Mouse (Mus musculus) limb, embryonic 14.5 days (tissue): Measurements from ENCODE around the gene Thap8. TPM values are rescaled to one million over a fixed set of nuclear protein-coding genes. Genes with fewer than 3 reads are reported as not detected.

Experiments
- ATAC-seq: fragments of 200-750 bp; cut with Nextera tagmentation; 2 replicates; pipeline ENCODE4 v1.8.0; 2017; ENCODE audit warnings: low read depth, moderate number of reproducible peaks, moderate TSS enrichment; ENCODE audit not compliant: low FRiP score
- DNase-seq: peaks from one replicate; pipeline ENCODE4 v3.0.0-alpha.2; 2015; ENCODE audit warnings: low spot score
- H3K27ac ChIP-seq: fragments of 300-500 bp; sonication (generic); replicated peaks from 2 replicates; pipeline ENCODE4 v1.5.1; 2014; ENCODE audit warnings: low read depth, mild to moderate bottlenecking, low read length, moderate library complexity, mixed read lengths
- H3K27me3 ChIP-seq: fragments of 300-500 bp; sonication (generic); 2 replicates; pipeline ENCODE4 v1.6.1; 2014; ENCODE audit warnings: low read length, mixed read lengths; ENCODE audit not compliant: control insufficient read depth, insufficient read depth
- H3K36me3 ChIP-seq: fragments of 300-500 bp; sonication (generic); 2 replicates; pipeline ENCODE4 v1.6.1; 2014; ENCODE audit warnings: mild to moderate bottlenecking, low read length, moderate library complexity, mixed read lengths; ENCODE audit not compliant: control insufficient read depth, insufficient read depth
- H3K4me1 ChIP-seq: fragments of 300-500 bp; sonication (generic); 2 replicates; pipeline ENCODE4 v1.6.1; 2014; ENCODE audit warnings: antibody characterized with exemption, low read length, mixed read lengths; ENCODE audit not compliant: control insufficient read depth, insufficient read depth
- H3K4me2 ChIP-seq: fragments of 300-500 bp; sonication (generic); replicated peaks from 2 replicates; pipeline ENCODE4 v1.6.1; 2014; ENCODE audit warnings: low read depth, mild to moderate bottlenecking, low read length, moderate library complexity; ENCODE audit not compliant: severe bottlenecking
- H3K4me3 ChIP-seq: fragments of 300-500 bp; sonication (generic); replicated peaks from 2 replicates; pipeline ENCODE4 v1.5.1; 2014; ENCODE audit warnings: low read length
- H3K9ac ChIP-seq: fragments of 300-500 bp; sonication (generic); 2 replicates; pipeline ENCODE4 v1.6.1; 2014; ENCODE audit warnings: mild to moderate bottlenecking, low read depth, low read length, moderate library complexity; ENCODE audit not compliant: severe bottlenecking
- H3K9me3 ChIP-seq: fragments of 300-500 bp; sonication (generic); 2 replicates; pipeline ENCODE4 v1.6.1; 2016; ENCODE audit warnings: low read length; ENCODE audit not compliant: control insufficient read depth
- POLR2A ChIP-seq: fragments of 200-500 bp; IDR thresholded peaks from 2 replicates; pipeline ENCODE4 v1.8.0; 2012; ENCODE audit warnings: inconsistent platforms, mild to moderate bottlenecking, moderate library complexity, borderline replicate concordance; ENCODE audit not compliant: insufficient read depth, insufficient read length; ENCODE audit errors: extremely low read depth
- WGBS: fragments of 180-500 bp; shearing (Covaris S2); extraction: QIAGEN DNeasy Blood & Tissue Kit; methylation state at CpG from one replicate; pipeline ENCODE4 v1.1.7; 2014; 5-methylcytosine and 5-hydroxymethylcytosine counted together
- polyA plus RNA-seq, 2 experiments: library from polyadenylated mRNA; depleted of rRNA in 1 of 2; stranded (reverse) in 1 of 2; unstranded in 1 of 2; fragments of >200 nt; fragmentation: Nextera tagmentation in 1 of 2; extraction: Ambion mirVana in 1 of 2; gene quantifications; 2 replicates each; pipeline versions ENCODE4 v1.2.1 to v1.2.3; 2012 to 2014

Gene Thap8
- polyA plus RNA-seq, 2 experiments = 0.10 TPM; not detected in 1

DNA sequence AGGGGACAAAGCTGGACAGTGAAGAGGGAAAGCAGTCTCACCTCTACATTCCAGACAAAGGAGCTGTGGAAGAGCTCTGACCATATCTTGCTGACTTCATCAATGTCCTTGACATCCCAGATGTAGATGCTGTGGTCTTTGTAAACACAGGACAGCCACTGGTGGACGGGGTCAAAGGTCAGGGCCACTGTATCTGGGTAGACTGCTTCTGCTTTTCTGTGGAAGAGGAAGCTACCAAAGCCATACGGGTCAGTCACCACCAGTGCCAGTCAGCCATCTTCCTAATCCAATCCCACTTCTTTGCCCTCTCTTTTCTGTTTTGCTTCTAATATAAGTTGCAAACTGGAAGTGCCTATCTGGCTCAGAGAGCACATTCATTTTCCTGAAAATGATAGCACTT, 14.9 kb upstream of the Thap8 start:
- Histone ChIP-seq H3K9me3 (no peaks in the 10 kb centered on the region), H3K4me2 (no peak overlapping the region), H3K27me3 (no peaks in the 10 kb centered on the region), H3K4me1 (no peaks in the 10 kb centered on the region), H3K36me3 (peaks cover 9% of the 10 kb centered on the region; the same call in 1 of the 2 replicates), H3K27ac (no peak overlapping the region), H3K4me3 (no peak overlapping the region), H3K9ac (no peak overlapping the region)
- ATAC-seq (no peak), DNase-seq (no peak)
- TF ChIP-seq POLR2A = no peak
- WGBS = 79% methylated on average over 2 of the region's 2 CpGs

DNA sequence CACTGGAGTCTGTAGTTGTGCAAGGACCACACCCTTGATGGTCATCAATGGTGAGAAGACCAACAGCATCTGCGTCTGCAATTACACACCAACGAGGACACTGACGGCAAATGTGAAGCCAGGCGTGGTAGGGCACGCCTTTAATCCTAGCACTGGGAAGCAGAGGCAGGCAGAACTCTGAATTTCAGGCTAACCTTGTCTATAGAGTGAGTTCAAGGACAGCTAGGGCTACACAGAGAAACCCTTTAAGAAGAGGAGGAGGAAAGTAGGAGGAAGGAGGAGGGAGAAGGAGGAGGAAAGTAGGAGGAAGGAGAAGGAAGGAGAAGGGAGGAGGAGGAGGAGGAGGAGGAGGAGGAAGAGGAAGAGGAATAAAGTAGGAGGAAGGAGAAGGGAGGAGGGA, 14.4 kb upstream of the Thap8 start:
- DNase-seq (no peak), ATAC-seq (no peak)
- no peaks in the 10 kb centered on the region for H3K4me1 ChIP-seq
- H3K27ac ChIP-seq = no peak overlapping the region
- no peak for TF ChIP-seq POLR2A
- no peak overlapping the region for H3K4me3 ChIP-seq
- no peaks in the 10 kb centered on the region for H3K27me3 ChIP-seq
- no peak overlapping the region for H3K9ac ChIP-seq
- H3K4me2 ChIP-seq = no peak overlapping the region
- 91% methylated on average over 5 of the region's 5 CpGs for WGBS
- H3K9me3 ChIP-seq = no peaks in the 10 kb centered on the region
- peaks cover 9% of the 10 kb centered on the region; the same call in 1 of the 2 replicates for H3K36me3 ChIP-seq

- Histone ChIP-seq H3K36me3 (peaks cover 9% of the 10 kb centered on the region; the same call in 1 of the 2 replicates), H3K4me3 (no peak overlapping the region), H3K9ac (no peak overlapping the region), H3K27me3 (no peaks in the 10 kb centered on the region), H3K4me2 (no peak overlapping the region), H3K4me1 (no peaks in the 10 kb centered on the region), H3K9me3 (no peaks in the 10 kb centered on the region), H3K27ac (no peak overlapping the region)
- ATAC-seq (no peak), DNase-seq (no peak)
- TF ChIP-seq POLR2A = no peak
- 88% methylated on average over 7 of the region's 7 CpGs for WGBS
Measured at GRCm38 (mm10) chr7:30265935-30266334, 14.0 kb upstream of the Thap8 start.

DNA sequence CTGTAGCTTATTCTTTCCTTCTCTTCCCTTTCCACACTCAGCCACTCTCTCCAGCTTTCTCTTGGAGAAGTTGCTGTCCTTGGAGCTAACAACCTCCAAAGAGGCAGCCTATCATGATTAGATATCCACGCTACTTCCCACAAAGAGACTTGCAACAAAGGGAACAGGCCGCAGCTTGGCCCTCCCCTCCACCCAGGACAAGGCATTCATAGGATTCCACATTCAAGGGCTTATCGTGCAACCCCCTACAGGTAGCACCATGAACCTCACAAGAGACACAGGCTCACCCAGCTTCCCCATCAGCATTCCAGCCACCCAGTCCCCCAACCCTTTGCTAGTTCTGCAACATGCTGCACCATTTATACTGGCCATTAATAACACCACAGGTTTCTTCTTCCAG, 13.1 kb upstream of the Thap8 start:
- no peak overlapping the region for H3K27ac ChIP-seq
- peaks cover 5% of the 10 kb centered on the region; the same call in 1 of the 2 replicates for H3K36me3 ChIP-seq
- no peaks in the 10 kb centered on the region for H3K9me3 ChIP-seq
- DNase-seq (no peak), ATAC-seq (no peak)
- no peak overlapping the region for H3K4me2 ChIP-seq
- no peaks in the 10 kb centered on the region for H3K27me3 ChIP-seq
- no peak overlapping the region for H3K9ac ChIP-seq
- 89% methylated on average over 3 of the region's 3 CpGs for WGBS
- H3K4me1 ChIP-seq = no peaks in the 10 kb centered on the region
- no peak for TF ChIP-seq POLR2A
- no peak overlapping the region for H3K4me3 ChIP-seq

GRCm38 (mm10) chr7:30269641-30270040, 10.3 kb upstream of the Thap8 start:
- ATAC-seq (no peak), DNase-seq (no peak)
- no peak overlapping the region for H3K27ac ChIP-seq
- no peaks in the 10 kb centered on the region for H3K9me3 ChIP-seq
- H3K36me3 ChIP-seq = no peaks in the 10 kb centered on the region
- TF ChIP-seq POLR2A = no peak
- no peak overlapping the region for H3K4me3 ChIP-seq
- WGBS = 91% methylated on average over 4 of the region's 4 CpGs
- H3K27me3 ChIP-seq = no peaks in the 10 kb centered on the region
- no peaks in the 10 kb centered on the region for H3K4me1 ChIP-seq
- H3K4me2 ChIP-seq = no peak overlapping the region
- no peak overlapping the region for H3K9ac ChIP-seq

- H3K27ac ChIP-seq = no peak overlapping the region
- H3K36me3 ChIP-seq = no peaks in the 10 kb centered on the region
- H3K9ac ChIP-seq = no peak overlapping the region
- H3K4me1 ChIP-seq = peaks cover under 1% of the 10 kb centered on the region; the same call in 1 of the 2 replicates
- H3K4me2 ChIP-seq = no peak overlapping the region
- 73% methylated on average over 6 of the region's 6 CpGs for WGBS
- no peak for TF ChIP-seq POLR2A
- ATAC-seq (no peak), DNase-seq (no peak)
- no peaks in the 10 kb centered on the region for H3K27me3 ChIP-seq
- H3K9me3 ChIP-seq = no peaks in the 10 kb centered on the region
- no peak overlapping the region for H3K4me3 ChIP-seq
Measured at GRCm38 (mm10) chr7:30274383-30274782, 5.5 kb upstream of the Thap8 start.
